Mouse (Mus musculus) ES-E14 (cell line): Measurements from ENCODE around the gene Gjb4.

Experiments
- CHD2 ChIP-seq: IDR thresholded peaks from 2 replicates; pipeline ENCODE4 v1.6.1; 2014; ENCODE audit warnings: mild to moderate bottlenecking, low read depth, low read length, inconsistent platforms
- HCFC1 ChIP-seq: IDR thresholded peaks from 2 replicates; pipeline ENCODE4 v1.6.1; 2012; ENCODE audit warnings: low read length, inconsistent platforms, borderline replicate concordance; ENCODE audit not compliant: insufficient read depth
- MAFK ChIP-seq: IDR thresholded peaks from 2 replicates; pipeline ENCODE4 v1.6.1; 2014; ENCODE audit warnings: mild to moderate bottlenecking, low read depth, low read length, inconsistent platforms; ENCODE audit not compliant: insufficient read depth
- ZC3H11A ChIP-seq: IDR thresholded peaks from 2 replicates; pipeline ENCODE4 v1.6.1; 2012; ENCODE audit warnings: low read depth, mild to moderate bottlenecking, inconsistent platforms, low read length, borderline replicate concordance
- ZNF384 ChIP-seq: IDR thresholded peaks from 2 replicates; pipeline ENCODE4 v1.6.1; 2012; ENCODE audit warnings: low read depth, low read length, inconsistent platforms

GRCm38 (mm10) chr4:127337668-127338067 is 16.2 kb downstream of the Gjb4 start:
- TF ChIP-seq HCFC1: no peak
- TF ChIP-seq ZNF384: no peak
- no peak for TF ChIP-seq ZC3H11A
- TF ChIP-seq CHD2: no peak
- no peak for TF ChIP-seq MAFK
